Mouse (Mus musculus): Measurements from ENCODE around the gene Gm10799. TPM values are rescaled to one million over a fixed set of nuclear protein-coding genes. Genes with fewer than 3 reads are reported as not detected.

Gm10799 gene
- polyA plus RNA-seq, 1 experiment from 2014 or later: not detected

- Histone ChIP-seq H3K4me3 (replicated peaks) (no peak overlapping the region), H3K9me3 (replicated peaks) (no peaks in the 10 kb centered on the region), H3K27me3 (replicated peaks) (no peaks in the 10 kb centered on the region), H3K4me1 (peaks cover 1% of the 10 kb centered on the region; the same call in 1 of the 2 replicates), H3K4me2 (no peak overlapping the region), H3K36me3 (peaks cover 34% of the 10 kb centered on the region), H3K27ac (replicated peaks) (no peak overlapping the region), H3K9ac (replicated peaks) (no peak overlapping the region)
- WGBS: 88% methylated on average over 6 of the region's 6 CpGs
- ATAC-seq (ENCODE audit: low FRiP score): no peak
These were observed 32.8 kb downstream of the Gm10799 start for GRCm38 (mm10) chr2:104035595-104035994.

GRCm38 (mm10) chr2:104034832-104035472 is 33.4 kb downstream of the Gm10799 start:
- H3K36me3 ChIP-seq: peaks cover 30% of the 10 kb centered on the region
- ATAC-seq (ENCODE audit: low FRiP score): peak; percentile 45; the same call in 1 of the 2 replicates

GRCm38 (mm10) chr2:104032056-104032455 is 36.3 kb downstream of the Gm10799 start:
- Histone ChIP-seq H3K4me3 (replicated peaks) (no peak overlapping the region), H3K9me3 (replicated peaks) (no peaks in the 10 kb centered on the region), H3K4me1 (peaks cover 28% of the 10 kb centered on the region), H3K36me3 (peaks cover 25% of the 10 kb centered on the region), H3K27ac (replicated peaks) (no peak overlapping the region), H3K4me2 (no peak overlapping the region), H3K27me3 (replicated peaks) (no peaks in the 10 kb centered on the region), H3K9ac (replicated peaks) (no peak overlapping the region)
- ATAC-seq (ENCODE audit: low FRiP score): no peak
- 85% methylated on average over 3 of the region's 3 CpGs for WGBS

More at GRCm38 (mm10) chr2:104034832-104035472, 33.4 kb downstream of the Gm10799 start:
- H3K9ac ChIP-seq (replicated peaks): no peak overlapping the region
- no peak overlapping the region for H3K27ac ChIP-seq (replicated peaks)
- no peaks in the 10 kb centered on the region for H3K27me3 ChIP-seq (replicated peaks)
- no peaks in the 10 kb centered on the region for H3K9me3 ChIP-seq (replicated peaks)
- peaks cover 6% of the 10 kb centered on the region for H3K4me1 ChIP-seq
- 33% methylated on average over 3 of the region's 3 CpGs for WGBS
- H3K4me3 ChIP-seq (replicated peaks): no peak overlapping the region
- H3K4me2 ChIP-seq: no peak overlapping the region

- H3K9ac ChIP-seq (replicated peaks): no peak overlapping the region
- H3K9me3 ChIP-seq (replicated peaks): no peaks in the 10 kb centered on the region
- H3K36me3 ChIP-seq: peaks cover 12% of the 10 kb centered on the region
- no peak overlapping the region for H3K27ac ChIP-seq (replicated peaks)
- H3K4me1 ChIP-seq: peaks cover 28% of the 10 kb centered on the region
- WGBS: 85% methylated on average over 3 of the region's 3 CpGs
- no peaks in the 10 kb centered on the region for H3K27me3 ChIP-seq (replicated peaks)
- no peak for ATAC-seq (ENCODE audit: low FRiP score)
- H3K4me2 ChIP-seq: no peak overlapping the region
- no peak overlapping the region for H3K4me3 ChIP-seq (replicated peaks)
These were observed 38.0 kb downstream of the Gm10799 start for GRCm38 (mm10) chr2:104030381-104030780.

GRCm38 (mm10) chr2:104029074-104029473 is 39.3 kb downstream of the Gm10799 start:
- no peaks in the 10 kb centered on the region for H3K9me3 ChIP-seq (replicated peaks)
- 79% methylated on average over 2 of the region's 2 CpGs for WGBS
- peaks cover 28% of the 10 kb centered on the region for H3K4me1 ChIP-seq
- H3K36me3 ChIP-seq: peaks cover 9% of the 10 kb centered on the region
- H3K27ac ChIP-seq (replicated peaks): no peak overlapping the region
- no peak for ATAC-seq (ENCODE audit: low FRiP score)
- H3K27me3 ChIP-seq (replicated peaks): no peaks in the 10 kb centered on the region
- peak overlapping the region; percentile 82 for H3K4me3 ChIP-seq (replicated peaks)
- H3K9ac ChIP-seq (replicated peaks): peak overlapping the region; percentile 77; the same call in 1 of the 2 replicates
- peak overlapping the region; percentile 86 for H3K4me2 ChIP-seq

GRCm38 (mm10) chr2:104028139-104028723 is 40.1 kb downstream of the Gm10799 start, which contains the start of gene 4931422A03Rik:
Gene 4931422A03Rik, minus strand, starts transcription at chr2:104028361.
- WGBS: 2% methylated on average over 31 of the region's 32 CpGs
- Histone ChIP-seq H3K36me3 (peaks cover 4% of the 10 kb centered on the region), H3K27ac (replicated peaks) (peak within 1 kb of the TSS; percentile 80), H3K4me2 (peak within 1 kb of the TSS; percentile 86), H3K9me3 (replicated peaks) (no peaks in the 10 kb centered on the region), H3K9ac (replicated peaks) (peak within 1 kb of the TSS; percentile 77), H3K27me3 (replicated peaks) (no peaks in the 10 kb centered on the region), H3K4me3 (replicated peaks) (peak within 1 kb of the TSS; percentile 82), H3K4me1 (peaks cover 28% of the 10 kb centered on the region)
- peak; percentile 77 for ATAC-seq (ENCODE audit: low FRiP score)

GRCm38 (mm10) chr2:104027458-104028138 is 40.8 kb downstream of the Gm10799 start, which contains the start of gene Fbxo3:
Gene Fbxo3, plus strand, starts transcription at chr2:104027721.
- Histone ChIP-seq H3K4me2 (peak within 1 kb of the TSS; percentile 86), H3K4me3 (replicated peaks) (peak within 1 kb of the TSS; percentile 82), H3K27me3 (replicated peaks) (no peaks in the 10 kb centered on the region), H3K9me3 (replicated peaks) (no peaks in the 10 kb centered on the region), H3K36me3 (peaks cover 4% of the 10 kb centered on the region), H3K4me1 (peaks cover 28% of the 10 kb centered on the region), H3K27ac (replicated peaks) (peak within 1 kb of the TSS; percentile 80), H3K9ac (replicated peaks) (peak within 1 kb of the TSS; percentile 77)
- ATAC-seq (ENCODE audit: low FRiP score): peak; percentile 96
- under 1% methylated on average over 37 of the region's 44 CpGs for WGBS

- H3K4me3 ChIP-seq (replicated peaks): no peak overlapping the region
- WGBS: 92% methylated on average over 4 of the region's 4 CpGs
- H3K9me3 ChIP-seq (replicated peaks): no peaks in the 10 kb centered on the region
- peaks cover 19% of the 10 kb centered on the region for H3K4me1 ChIP-seq
- no peaks in the 10 kb centered on the region for H3K27me3 ChIP-seq (replicated peaks)
- ATAC-seq (ENCODE audit: low FRiP score): no peak
- H3K9ac ChIP-seq (replicated peaks): no peak overlapping the region
- no peak overlapping the region for H3K4me2 ChIP-seq
- no peaks in the 10 kb centered on the region for H3K36me3 ChIP-seq
- no peak overlapping the region for H3K27ac ChIP-seq (replicated peaks)
These were observed 43.7 kb downstream of the Gm10799 start for GRCm38 (mm10) chr2:104024656-104025055.

- Histone ChIP-seq H3K4me3 (replicated peaks) (no peak overlapping the region), H3K9ac (replicated peaks) (no peak overlapping the region), H3K4me1 (peaks cover 4% of the 10 kb centered on the region; the same call in 1 of the 2 replicates), H3K27me3 (replicated peaks) (no peaks in the 10 kb centered on the region), H3K36me3 (no peaks in the 10 kb centered on the region), H3K9me3 (replicated peaks) (no peaks in the 10 kb centered on the region), H3K27ac (replicated peaks) (no peak overlapping the region), H3K4me2 (no peak overlapping the region)
- ATAC-seq (ENCODE audit: low FRiP score): no peak
- 82% methylated on average over 7 of the region's 7 CpGs for WGBS
These were observed 45.3 kb downstream of the Gm10799 start for GRCm38 (mm10) chr2:104023096-104023495.

Data from neural tube, embryonic 15.5 days (tissue).